Mouse (Mus musculus) limb, embryonic 10.5 days (tissue): ENCODE measurements around the gene Galm. TPM values are rescaled to one million over a fixed set of nuclear protein-coding genes. Genes with fewer than 3 reads are reported as not detected.

Experiments
- DNase-seq: peaks from one replicate; pipeline ENCODE4 v3.0.0-alpha.2; 2017; ENCODE audit warnings: low spot score
- H3K27ac ChIP-seq: fragments of 300-500 bp; sonication (generic); 2 replicates; pipeline ENCODE4 v1.5.1; 2016; ENCODE audit warnings: mild to moderate bottlenecking
- H3K27me3 ChIP-seq: fragments of 300-500 bp; sonication (generic); 2 replicates; pipeline ENCODE4 v1.6.1; 2016; ENCODE audit warnings: low read depth, mild to moderate bottlenecking; ENCODE audit not compliant: poor library complexity, severe bottlenecking
- H3K36me3 ChIP-seq: fragments of 300-500 bp; sonication (generic); 2 replicates; pipeline ENCODE4 v1.6.1; 2016; ENCODE audit warnings: mild to moderate bottlenecking, moderate library complexity
- H3K4me1 ChIP-seq: fragments of 300-500 bp; sonication (generic); 2 replicates; pipeline ENCODE4 v1.6.1; 2016
- H3K4me3 ChIP-seq: fragments of 300-500 bp; sonication (generic); 2 replicates; pipeline ENCODE4 v1.5.1; 2016; ENCODE audit warnings: mild to moderate bottlenecking, moderate library complexity
- H3K9me3 ChIP-seq: fragments of 300-500 bp; sonication (generic); replicated peaks from 2 replicates; pipeline ENCODE4 v1.6.1; 2016; ENCODE audit warnings: mild to moderate bottlenecking
- WGBS: fragments of 180-500 bp; shearing (Covaris S2); methylation state at CpG from one replicate; pipeline ENCODE4 v1.1.7; 2016; 5-methylcytosine and 5-hydroxymethylcytosine counted together
- polyA plus RNA-seq: library from polyadenylated mRNA; unstranded; fragments of >200 nt; fragmentation: Nextera tagmentation; extraction: Ambion mirVana; gene quantifications from 2 replicates; pipeline ENCODE4 v1.2.1, GENCODE M21; 2016

Gene Galm
- polyA plus RNA-seq, 1 experiment from 2014 or later, result 12.8 TPM

- Histone ChIP-seq H3K9me3 (no peaks in the 10 kb centered on the region), H3K27me3 (no peaks in the 10 kb centered on the region), H3K4me3 (no peak overlapping the region), H3K27ac (no peak overlapping the region), H3K36me3 (no peaks in the 10 kb centered on the region), H3K4me1 (peaks cover 8% of the 10 kb centered on the region)
- no peak for DNase-seq
- 85% methylated on average over 4 of the region's 4 CpGs for WGBS
These were observed 5.2 kb downstream of the Galm start for GRCm38 (mm10) chr17:80132502-80132901.

GRCm38 (mm10) chr17:80138434-80139162, 11.3 kb downstream of the Galm start:
- no peak for DNase-seq
- no peak overlapping the region for H3K4me3 ChIP-seq
- H3K27me3 ChIP-seq, result no peaks in the 10 kb centered on the region
- no peaks in the 10 kb centered on the region for H3K4me1 ChIP-seq
- no peak overlapping the region for H3K27ac ChIP-seq
- H3K36me3 ChIP-seq, result no peaks in the 10 kb centered on the region
- H3K9me3 ChIP-seq, result no peaks in the 10 kb centered on the region
- 83% methylated on average over 17 of the region's 17 CpGs for WGBS

- Histone ChIP-seq H3K4me1 (no peaks in the 10 kb centered on the region), H3K27ac (no peak overlapping the region), H3K27me3 (no peaks in the 10 kb centered on the region), H3K4me3 (no peak overlapping the region), H3K36me3 (no peaks in the 10 kb centered on the region), H3K9me3 (no peaks in the 10 kb centered on the region)
- WGBS, result 84% methylated on average over 9 of the region's 9 CpGs
- no peak for DNase-seq
These were observed 12.6 kb downstream of the Galm start for GRCm38 (mm10) chr17:80139753-80140444.

GRCm38 (mm10) chr17:80143478-80144232, 16.4 kb downstream of the Galm start:
- Histone ChIP-seq H3K27me3 (no peaks in the 10 kb centered on the region), H3K36me3 (no peaks in the 10 kb centered on the region), H3K9me3 (no peaks in the 10 kb centered on the region), H3K4me1 (no peaks in the 10 kb centered on the region), H3K4me3 (no peak overlapping the region), H3K27ac (no peak overlapping the region)
- no peak for DNase-seq
- 81% methylated on average over 6 of the region's 6 CpGs for WGBS

GRCm38 (mm10) chr17:80145210-80145609, 17.9 kb downstream of the Galm start:
- H3K36me3 ChIP-seq, result no peaks in the 10 kb centered on the region
- H3K9me3 ChIP-seq, result no peaks in the 10 kb centered on the region
- no peaks in the 10 kb centered on the region for H3K4me1 ChIP-seq
- 58% methylated on average over 7 of the region's 7 CpGs for WGBS
- no peak overlapping the region for H3K27ac ChIP-seq
- no peak overlapping the region for H3K4me3 ChIP-seq
- no peaks in the 10 kb centered on the region for H3K27me3 ChIP-seq
- no peak for DNase-seq

- 83% methylated on average over 3 of the region's 3 CpGs for WGBS
- Histone ChIP-seq H3K27me3 (no peaks in the 10 kb centered on the region), H3K4me3 (no peak overlapping the region), H3K36me3 (no peaks in the 10 kb centered on the region), H3K27ac (no peak overlapping the region), H3K9me3 (no peaks in the 10 kb centered on the region), H3K4me1 (no peaks in the 10 kb centered on the region)
- DNase-seq, result no peak
These were observed 18.5 kb downstream of the Galm start for GRCm38 (mm10) chr17:80145771-80146170.

GRCm38 (mm10) chr17:80148053-80148994, 21.1 kb downstream of the Galm start:
- 87% methylated on average over 23 of the region's 23 CpGs for WGBS
- DNase-seq, result no peak
- H3K27ac ChIP-seq, result no peak overlapping the region

GRCm38 (mm10) chr17:80148995-80149388, 21.7 kb downstream of the Galm start:
- Histone ChIP-seq H3K9me3 (no peaks in the 10 kb centered on the region), H3K36me3 (no peaks in the 10 kb centered on the region), H3K27me3 (no peaks in the 10 kb centered on the region), H3K4me3 (no peak overlapping the region), H3K27ac (no peak overlapping the region), H3K4me1 (no peaks in the 10 kb centered on the region)
- no peak for DNase-seq
- 88% methylated on average over 6 of the region's 6 CpGs for WGBS

More at GRCm38 (mm10) chr17:80148053-80148994, 21.1 kb downstream of the Galm start:
- H3K27me3 ChIP-seq, result no peaks in the 10 kb centered on the region
- no peaks in the 10 kb centered on the region for H3K4me1 ChIP-seq
- no peaks in the 10 kb centered on the region for H3K36me3 ChIP-seq
- no peaks in the 10 kb centered on the region for H3K9me3 ChIP-seq
- no peak overlapping the region for H3K4me3 ChIP-seq

GRCm38 (mm10) chr17:80151353-80151752, 24.1 kb downstream of the Galm start:
- WGBS, result 23% methylated on average over 5 of the region's 5 CpGs
- Histone ChIP-seq H3K27me3 (no peaks in the 10 kb centered on the region), H3K4me1 (no peaks in the 10 kb centered on the region), H3K4me3 (no peak overlapping the region), H3K27ac (no peak overlapping the region), H3K36me3 (no peaks in the 10 kb centered on the region), H3K9me3 (no peaks in the 10 kb centered on the region)
- no peak for DNase-seq

GRCm38 (mm10) chr17:80152767-80153630, 25.7 kb downstream of the Galm start:
- Histone ChIP-seq H3K4me1 (no peaks in the 10 kb centered on the region), H3K4me3 (no peak overlapping the region), H3K27me3 (no peaks in the 10 kb centered on the region), H3K9me3 (no peaks in the 10 kb centered on the region), H3K36me3 (no peaks in the 10 kb centered on the region), H3K27ac (no peak overlapping the region)
- WGBS, result 62% methylated on average over 12 of the region's 12 CpGs
- DNase-seq, result no peak

- WGBS, result 58% methylated on average over 2 of the region's 2 CpGs
- Histone ChIP-seq H3K27ac (no peak overlapping the region), H3K4me1 (no peaks in the 10 kb centered on the region), H3K4me3 (no peak overlapping the region), H3K27me3 (no peaks in the 10 kb centered on the region), H3K9me3 (no peaks in the 10 kb centered on the region), H3K36me3 (no peaks in the 10 kb centered on the region)
- DNase-seq, result no peak
These were observed 26.4 kb downstream of the Galm start for GRCm38 (mm10) chr17:80153631-80154030.
